Mouse (Mus musculus) G1E (cell line): ENCODE measurements around the gene Pdzd2.

Experiments used
- CTCF ChIP-seq: IDR thresholded peaks from 2 replicates; pipeline ENCODE4 v1.5.1; 2012; ENCODE audit warnings: low read depth, low read length, inconsistent platforms, mixed read lengths
- GATA1 ChIP-seq: IDR thresholded peaks from 2 replicates; pipeline ENCODE4 v1.6.1; 2012; ENCODE audit warnings: borderline replicate concordance, low read length, inconsistent platforms, mixed read lengths
- GATA2 ChIP-seq: IDR thresholded peaks from 2 replicates; pipeline ENCODE4 v1.6.1; 2012; ENCODE audit warnings: low read depth, low read length, inconsistent platforms, borderline replicate concordance
- TAL1 ChIP-seq: conservative IDR thresholded peaks from 2 replicates; pipeline ENCODE4 v1.6.1; 2012; ENCODE audit warnings: low read depth, low read length, inconsistent platforms, mixed read lengths

GRCm38 (mm10) chr15:12310676-12311075, 429.0 kb downstream of the Pdzd2 start:
- no peak for TF ChIP-seq CTCF
- TF ChIP-seq GATA1, result no peak
- TF ChIP-seq TAL1, result no peak; the same call in 1 of the 2 replicates
- TF ChIP-seq GATA2, result no peak
